Mouse (Mus musculus) hindbrain, embryonic 11.5 days (tissue): Measurements from ENCODE around the gene 1500011B03Rik. TPM values are rescaled to one million over a fixed set of nuclear protein-coding genes. Genes with fewer than 3 reads are reported as not detected.

Source experiments
- ATAC-seq: fragments of 200-750 bp; cut with Nextera tagmentation; 2 replicates; pipeline ENCODE4 v1.8.0; 2017; ENCODE audit warnings: mild to moderate bottlenecking, moderate TSS enrichment, moderate library complexity; ENCODE audit not compliant: low FRiP score
- DNase-seq: peaks from one replicate; pipeline ENCODE4 v3.0.0-alpha.2; 2015; ENCODE audit warnings: low spot score
- H3K27ac ChIP-seq: fragments of 300-500 bp; sonication (generic); 2 replicates; pipeline ENCODE4 v1.5.1; 2014; ENCODE audit warnings: mild to moderate bottlenecking, low read depth, low read length
- H3K27me3 ChIP-seq: fragments of 300-500 bp; sonication (generic); 2 replicates; pipeline ENCODE4 v1.6.1; 2014; ENCODE audit warnings: mild to moderate bottlenecking, low read length, moderate library complexity, mixed read lengths; ENCODE audit not compliant: control insufficient read depth, insufficient read depth
- H3K36me3 ChIP-seq: fragments of 300-500 bp; sonication (generic); 2 replicates; pipeline ENCODE4 v1.6.1; 2014; ENCODE audit warnings: mild to moderate bottlenecking, low read length, moderate library complexity, mixed read lengths; ENCODE audit not compliant: control insufficient read depth, insufficient read depth
- H3K4me1 ChIP-seq: fragments of 300-500 bp; sonication (generic); replicated peaks from 2 replicates; pipeline ENCODE4 v1.6.1; 2014; ENCODE audit warnings: low read length, mixed read lengths; ENCODE audit not compliant: control insufficient read depth, insufficient read depth
- H3K4me2 ChIP-seq: fragments of 300-500 bp; sonication (generic); replicated peaks from 2 replicates; pipeline ENCODE4 v1.6.1; 2014; ENCODE audit warnings: mild to moderate bottlenecking, low read depth, low read length
- H3K4me3 ChIP-seq: fragments of 300-500 bp; sonication (generic); 2 replicates; pipeline ENCODE4 v1.5.1; 2014; ENCODE audit warnings: low read depth, low read length
- H3K9ac ChIP-seq: fragments of 300-500 bp; sonication (generic); 2 replicates; pipeline ENCODE4 v1.6.1; 2014; ENCODE audit warnings: low read depth, low read length
- H3K9me3 ChIP-seq: fragments of 300-500 bp; sonication (generic); 2 replicates; pipeline ENCODE4 v1.6.1; 2016; ENCODE audit warnings: low read length; ENCODE audit not compliant: control insufficient read depth
- WGBS: fragments of 180-500 bp; shearing (Covaris S2); extraction: QIAGEN DNeasy Blood & Tissue Kit; methylation state at CpG from one replicate; pipeline ENCODE4 v1.1.7; 2014; 5-methylcytosine and 5-hydroxymethylcytosine counted together
- polyA plus RNA-seq: library from polyadenylated mRNA; unstranded; fragments of >200 nt; fragmentation: Nextera tagmentation; extraction: Ambion mirVana; gene quantifications from 2 replicates; pipeline ENCODE4 v1.2.1, GENCODE M21; 2014

The 1500011B03Rik gene
- polyA plus RNA-seq, 1 experiment from 2014 or later = 167 TPM

GRCm38 (mm10) chr5:114759536-114760090, 63.7 kb downstream of the 1500011B03Rik start:
- ATAC-seq (no peak), DNase-seq (no peak)
- 94% methylated on average over 5 of the region's 5 CpGs for WGBS
- Histone ChIP-seq H3K9ac (no peak overlapping the region), H3K27ac (no peak overlapping the region), H3K36me3 (no peaks in the 10 kb centered on the region; the same call in 1 of the 2 replicates), H3K9me3 (no peaks in the 10 kb centered on the region), H3K27me3 (no peaks in the 10 kb centered on the region), H3K4me2 (no peak overlapping the region), H3K4me1 (no peaks in the 10 kb centered on the region), H3K4me3 (no peak overlapping the region)

Other genes starting within 250 kb of the 1500011B03Rik start
- gene Trpv4, start 165.0 kb downstream of the 1500011B03Rik start, polyA plus RNA-seq = 0.38 and 0.85 TPM in 2 replicates
- 62.6 and 64.4 TPM in 2 replicates for gene Gltp, start 132.5 kb downstream of the 1500011B03Rik start, polyA plus RNA-seq
- 13.3 and 15.8 TPM in 2 replicates for gene Tchp, start 115.7 kb downstream of the 1500011B03Rik start, polyA plus RNA-seq
- gene Ankrd13a, start 48.8 kb downstream of the 1500011B03Rik start, polyA plus RNA-seq = 71.0 and 71.7 TPM in 2 replicates
- 36.3 and 42.2 TPM in 2 replicates for gene Git2, start 48.0 kb downstream of the 1500011B03Rik start, polyA plus RNA-seq
- not detected in 2 replicates for gene 4930519G04Rik, start 30.2 kb upstream of the 1500011B03Rik start, polyA plus RNA-seq
- gene Gm9936, start 35.2 kb upstream of the 1500011B03Rik start, polyA plus RNA-seq = 0.40 and 0.69 TPM in 2 replicates
- 0.92 and 1.5 TPM in 2 replicates for gene Oasl2, start 73.5 kb upstream of the 1500011B03Rik start, polyA plus RNA-seq
- gene Oasl1, start 99.8 kb upstream of the 1500011B03Rik start, polyA plus RNA-seq = 0.25 and 0.39 TPM in 2 replicates
- 48.1 and 57.4 TPM in 2 replicates for gene 2210016L21Rik, start 118.7 kb upstream of the 1500011B03Rik start, polyA plus RNA-seq
- gene Hnf1a, start 147.6 kb upstream of the 1500011B03Rik start, polyA plus RNA-seq = 0.04 TPM in 1 of 2 replicates, not detected in the other
- gene Sppl3, start 187.7 kb upstream of the 1500011B03Rik start, polyA plus RNA-seq = 21.0 and 22.4 TPM in 2 replicates